ENCODE assay signal across 9 mouse cellular contexts in genomic region chr5:139543650-139544270, GRCm38 (mm10). TPM values are rescaled to one million over a fixed set of nuclear protein-coding genes. Genes with fewer than 3 reads are reported as not detected.
DNase-seq lines count a peak whose midpoint lies in the region; ATAC-seq and TF ChIP-seq lines count a peak whose summit lies in the region.
"Had no signal": no experiment of that assay in that cellular context is flagged by ENCODE, and none has a peak within 500 bp of the region (broad histone marks: within the 10 kb centered on the region; RNA-seq: fewer than 3 reads in every experiment).

No protein-coding gene starts in this region.

- no peak for TF ChIP-seq CTCF in brain, embryonic 14.5 days (IDR thresholded peaks at IDR 0.05; ENCODE audit: borderline replicate concordance, extremely low read depth, insufficient read depth, insufficient read length)

- peak overlapping the region; percentile 29; the same call in 1 of the 2 replicates for H3K4me2 ChIP-seq in heart, embryonic 12.5 days
- peak overlapping the region; percentile 30 for H3K4me2 ChIP-seq in forebrain, embryonic 14.5 days (ENCODE audit: low read length)

- WGBS in heart, embryonic 12.5 days, result under 1% methylated on average over 71 of the region's 71 CpGs
- under 1% methylated on average over 46 of the region's 71 CpGs for WGBS in forebrain, embryonic 14.5 days
- WGBS in midbrain, embryonic 10.5 days, result under 1% methylated on average over 71 of the region's 71 CpGs

- no peaks in the 10 kb centered on the region for H3K36me3 ChIP-seq in heart, embryonic 12.5 days
- no peaks in the 10 kb centered on the region for H3K36me3 ChIP-seq in forebrain, embryonic 14.5 days (ENCODE audit: control insufficient read depth, insufficient read depth, low read length)
- H3K36me3 ChIP-seq in midbrain, embryonic 10.5 days, result peaks cover 8% of the 10 kb centered on the region; the same call in 1 of the 2 replicates

- H3K4me1 ChIP-seq in heart, embryonic 12.5 days (replicated peaks), result peaks cover 13% of the 10 kb centered on the region; the same call in 1 of the 2 replicates
- H3K4me1 ChIP-seq in forebrain, embryonic 14.5 days (ENCODE audit: control insufficient read depth, insufficient read depth, low read length), result no peaks in the 10 kb centered on the region; the same call in none of the 2 replicates
- H3K4me1 ChIP-seq in midbrain, embryonic 10.5 days, result peaks cover 69% of the 10 kb centered on the region

- H3K27ac ChIP-seq in heart, embryonic 12.5 days (ENCODE audit: poor library complexity, severe bottlenecking), result no peak overlapping the region
- H3K27ac ChIP-seq in forebrain, embryonic 14.5 days (ENCODE audit: low read depth, low read length), result peak overlapping the region; percentile 48; the same call in 1 of the 2 replicates
- peak overlapping the region; percentile 79 for H3K27ac ChIP-seq in midbrain, embryonic 10.5 days (replicated peaks)
- H3K27ac ChIP-seq: macrophage had no signal

- intact Hi-C loops in heart, postnatal 10 days (cut with DNase I), result no loop called here

- H3K9me3 ChIP-seq in heart, embryonic 12.5 days (replicated peaks), result no peaks in the 10 kb centered on the region
- no peaks in the 10 kb centered on the region for H3K9me3 ChIP-seq in forebrain, embryonic 14.5 days (replicated peaks; ENCODE audit: control insufficient read depth, low read length)
- H3K9me3 ChIP-seq in midbrain, embryonic 10.5 days (replicated peaks), result no peaks in the 10 kb centered on the region

- 0 out of 2 replicates have a peak, but pooled peaks have one; percentile 6 for TF ChIP-seq POLR2A in brain, embryonic 14.5 days (IDR thresholded peaks at IDR 0.05; ENCODE audit: borderline replicate concordance, extremely low read depth, insufficient read depth, insufficient read length, poor library complexity, severe bottlenecking)

- no peak overlapping the region for H3K9ac ChIP-seq in heart, embryonic 12.5 days
- peak overlapping the region; percentile 35; the same call in 1 of the 2 replicates for H3K9ac ChIP-seq in forebrain, embryonic 14.5 days (ENCODE audit: low read length)

- no peak for DNase-seq in heart, postnatal 10 days
- peak; percentile 91 for DNase-seq in brain, embryonic 14.5 days (ENCODE audit: low read depth)
- DNase-seq in forebrain, embryonic 14.5 days (ENCODE audit: low spot score), result peak; percentile 82
- DNase-seq in midbrain, embryonic 10.5 days (ENCODE audit: low spot score), result peak; percentile 64
- no peak for DNase-seq in spleen, postnatal 4 days (ENCODE audit: low spot score in 2 of 2)
- no peak for DNase-seq in layer of hippocampus, postnatal 10 days (ENCODE audit: low spot score in 2 of 2)
- no peak for DNase-seq in adipocyte (ENCODE audit: low spot score)

- peak overlapping the region; percentile 19 for H3K4me3 ChIP-seq in heart, embryonic 12.5 days
- H3K4me3 ChIP-seq in forebrain, embryonic 14.5 days (ENCODE audit: low read depth, low read length), result peak overlapping the region; percentile 27
- H3K4me3 ChIP-seq in midbrain, embryonic 10.5 days, result peak overlapping the region; percentile 53

- no peak for ATAC-seq in heart, embryonic 12.5 days (ENCODE audit: insufficient number of reproducible peaks, low FRiP score)
- peak; percentile 24; the same call in 1 of the 2 replicates for ATAC-seq in forebrain, embryonic 14.5 days

- H3K27me3 ChIP-seq in heart, embryonic 12.5 days (replicated peaks), result peaks cover 85% of the 10 kb centered on the region
- peaks cover 84% of the 10 kb centered on the region for H3K27me3 ChIP-seq in forebrain, embryonic 14.5 days (replicated peaks; ENCODE audit: control insufficient read depth, insufficient read depth, low read length)
- peaks cover 100% of the 10 kb centered on the region for H3K27me3 ChIP-seq in midbrain, embryonic 10.5 days (ENCODE audit: low read depth, poor library complexity, severe bottlenecking)

RNA-seq across cellular contexts. Expression of gene Uncx, which starts 0.5 kb away (rescaled TPM):
- polyA plus RNA-seq in heart, embryonic 12.5 days (2016; fragmentation: Nextera tagmentation; extraction: Ambion mirVana), result 0.09 TPM in 1 of 2 replicates, not detected in the other
- total RNA-seq in heart, postnatal 10 days (2021), result not detected
- polyA plus RNA-seq in brain, embryonic 14.5 days (2012; rRNA removed), result 26.5 and 42.0 TPM in 2 replicates
- polyA plus RNA-seq in forebrain, embryonic 14.5 days (2014; fragmentation: Nextera tagmentation; extraction: Ambion mirVana), result 2.3 and 3.5 TPM in 2 replicates
- 18.8 and 36.7 TPM in 2 replicates for polyA plus RNA-seq in midbrain, embryonic 10.5 days (2016; fragmentation: Nextera tagmentation; extraction: Ambion mirVana)
- total RNA-seq in layer of hippocampus, postnatal 10 days (2021), result under 1 TPM in 1 of 2 experiments, not detected in 1; 0.13 TPM
- polyA plus RNA-seq: macrophage had no signal

RNA-seq across cellular contexts. Expression of gene Zfand2a, which starts 59.4 kb away (rescaled TPM):
- polyA plus RNA-seq in heart, embryonic 12.5 days (2016; fragmentation: Nextera tagmentation; extraction: Ambion mirVana), result 11.2 and 12.7 TPM in 2 replicates
- total RNA-seq in heart, postnatal 10 days (2021), result 10 to 100 TPM; 20.6 to 21.5 TPM
- 21.2 and 28.0 TPM in 2 replicates for polyA plus RNA-seq in brain, embryonic 14.5 days (2012; rRNA removed)
- 10.1 and 10.7 TPM in 2 replicates for polyA plus RNA-seq in forebrain, embryonic 14.5 days (2014; fragmentation: Nextera tagmentation; extraction: Ambion mirVana)
- 9.1 and 12.2 TPM in 2 replicates for polyA plus RNA-seq in midbrain, embryonic 10.5 days (2016; fragmentation: Nextera tagmentation; extraction: Ambion mirVana)
- total RNA-seq in layer of hippocampus, postnatal 10 days (2021), result 10 to 100 TPM; 78.9 to 81.7 TPM

Comparison
In these comparisons a context has a peak if more than half of its experiments do, and no peak if none do; other contexts are left out.
1. DNase-seq: peak in brain, embryonic 14.5 days (single experiment), forebrain, embryonic 14.5 days (single experiment) and midbrain, embryonic 10.5 days (single experiment); none in heart, postnatal 10 days (0 of 2), spleen, postnatal 4 days (0 of 2), layer of hippocampus, postnatal 10 days (0 of 2) and adipocyte (single experiment).
2. Peak in every context shown above with its lines, with median percentiles within 50 percentile points of each other: H3K4me3 ChIP-seq.